In the genomic region with DNA sequence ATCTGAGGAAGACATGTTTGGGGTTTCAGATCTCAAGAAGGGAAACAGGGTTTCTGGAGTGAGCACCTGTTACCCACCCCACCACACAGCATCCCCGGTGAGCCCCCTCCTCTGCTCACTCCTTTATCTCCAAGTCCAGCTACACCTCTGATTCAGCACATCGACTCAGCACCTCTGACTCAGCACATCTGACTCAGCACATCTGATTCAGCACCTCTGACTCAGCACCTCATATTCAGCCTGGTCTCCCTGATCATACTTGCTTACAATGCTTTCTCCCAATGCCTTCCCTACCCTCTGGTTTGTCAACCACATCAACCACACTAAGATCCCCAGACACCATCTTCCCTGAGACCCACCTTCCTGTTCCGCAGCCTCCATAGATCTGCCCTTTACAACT, we compare ENCODE assay signal across 13 mouse cellular contexts. TPM values are rescaled to one million over a fixed set of nuclear protein-coding genes. Genes with fewer than 3 reads are reported as not detected.
DNase-seq lines count a peak whose midpoint lies in the region; ATAC-seq lines count a peak whose summit lies in the region.
"Had no signal": no experiment of that assay in that cellular context is flagged by ENCODE, and none has a peak within 500 bp of the region (broad histone marks: within the 10 kb centered on the region; RNA-seq: fewer than 3 reads in every experiment).

No protein-coding gene starts in this region.

- peaks cover 22% of the 10 kb centered on the region for H3K27me3 ChIP-seq in megakaryocyte, embryonic 14.5 days (replicated peaks)
- H3K27me3 ChIP-seq in liver, embryonic 11.5 days (replicated peaks; ENCODE audit: control insufficient read depth, insufficient read depth, low read length) = peaks cover 8% of the 10 kb centered on the region
- peaks cover 42% of the 10 kb centered on the region for H3K27me3 ChIP-seq in midbrain, embryonic 10.5 days (ENCODE audit: low read depth, poor library complexity, severe bottlenecking)
- peaks cover 5% of the 10 kb centered on the region; the same call in 1 of the 2 replicates for H3K27me3 ChIP-seq in midbrain, embryonic 14.5 days (ENCODE audit: control insufficient read depth, insufficient read depth, low read length)
- H3K27me3 ChIP-seq in hindbrain, embryonic 10.5 days (ENCODE audit: insufficient read depth, poor library complexity, severe bottlenecking) = peaks cover 31% of the 10 kb centered on the region

- peak overlapping the region; percentile 79 for H3K27ac ChIP-seq in liver, embryonic 11.5 days (ENCODE audit: low read depth, low read length)
- no peak overlapping the region for H3K27ac ChIP-seq in midbrain, embryonic 10.5 days (replicated peaks)
- no peak overlapping the region for H3K27ac ChIP-seq in midbrain, embryonic 14.5 days (replicated peaks; ENCODE audit: low read depth, low read length)
- no peak overlapping the region for H3K27ac ChIP-seq in hindbrain, embryonic 10.5 days
- H3K27ac ChIP-seq: macrophage had no signal

- ATAC-seq in megakaryocyte, adult 5-6 weeks (ENCODE audit: poor library complexity, severe bottlenecking) = no peak
- peak; percentile 50; the same call in 1 of the 2 replicates for ATAC-seq in liver, embryonic 11.5 days (replicated peaks; ENCODE audit: low FRiP score)
- no peak for ATAC-seq in midbrain, embryonic 14.5 days (ENCODE audit: low FRiP score, low TSS enrichment)
- ATAC-seq: activated CD4-positive, CD25-positive, alpha-beta regulatory T cell, adult 4 months had no signal

- H3K9me3 ChIP-seq in megakaryocyte, embryonic 14.5 days = peaks cover 21% of the 10 kb centered on the region
- no peaks in the 10 kb centered on the region for H3K9me3 ChIP-seq in liver, embryonic 11.5 days (ENCODE audit: control insufficient read depth, low read length)
- no peaks in the 10 kb centered on the region for H3K9me3 ChIP-seq in midbrain, embryonic 10.5 days (replicated peaks)
- H3K9me3 ChIP-seq in midbrain, embryonic 14.5 days (ENCODE audit: control insufficient read depth, low read length) = no peaks in the 10 kb centered on the region
- no peaks in the 10 kb centered on the region for H3K9me3 ChIP-seq in hindbrain, embryonic 10.5 days

- peak; percentile 61 for DNase-seq in R1 (ENCODE audit: low read depth, low spot score)
- no peak for DNase-seq in liver, embryonic 11.5 days (ENCODE audit: low spot score)
- DNase-seq in thymus, postnatal 36 days = peak; percentile 32 to 55
- no peak for DNase-seq in midbrain, embryonic 10.5 days (ENCODE audit: low spot score)
- no peak for DNase-seq in midbrain, embryonic 14.5 days
- no peak for DNase-seq in hindbrain, embryonic 10.5 days (ENCODE audit: low spot score)

- H3K4me2 ChIP-seq in liver, embryonic 11.5 days = peak overlapping the region; percentile 37
- H3K4me2 ChIP-seq in midbrain, embryonic 14.5 days (ENCODE audit: low read length) = no peak overlapping the region

- peak overlapping the region; percentile 44; the same call in 1 of the 2 replicates for H3K9ac ChIP-seq in liver, embryonic 11.5 days (ENCODE audit: low read depth, low read length)
- H3K9ac ChIP-seq in midbrain, embryonic 14.5 days (replicated peaks; ENCODE audit: low read length) = no peak overlapping the region

- no peaks in the 10 kb centered on the region for H3K36me3 ChIP-seq in megakaryocyte, embryonic 14.5 days (replicated peaks; ENCODE audit: low read length)
- no peaks in the 10 kb centered on the region for H3K36me3 ChIP-seq in liver, embryonic 11.5 days (ENCODE audit: control insufficient read depth, insufficient read depth, low read length)
- H3K36me3 ChIP-seq in midbrain, embryonic 10.5 days = no peaks in the 10 kb centered on the region
- no peaks in the 10 kb centered on the region for H3K36me3 ChIP-seq in midbrain, embryonic 14.5 days (ENCODE audit: control insufficient read depth, insufficient read depth, low read length)
- H3K36me3 ChIP-seq in hindbrain, embryonic 10.5 days = no peaks in the 10 kb centered on the region

- peaks cover 59% of the 10 kb centered on the region for H3K4me1 ChIP-seq in megakaryocyte, embryonic 14.5 days
- peaks cover 7% of the 10 kb centered on the region for H3K4me1 ChIP-seq in liver, embryonic 11.5 days (replicated peaks; ENCODE audit: control insufficient read depth, insufficient read depth, low read length)
- peaks cover 21% of the 10 kb centered on the region for H3K4me1 ChIP-seq in midbrain, embryonic 10.5 days
- peaks cover 6% of the 10 kb centered on the region; the same call in 1 of the 2 replicates for H3K4me1 ChIP-seq in midbrain, embryonic 14.5 days (ENCODE audit: control insufficient read depth, insufficient read depth, low read length)
- peaks cover 20% of the 10 kb centered on the region for H3K4me1 ChIP-seq in hindbrain, embryonic 10.5 days (replicated peaks)

- H3K4me3 ChIP-seq in megakaryocyte, embryonic 14.5 days (replicated peaks) = peak overlapping the region; percentile 76
- no peak overlapping the region for H3K4me3 ChIP-seq in liver, embryonic 11.5 days (ENCODE audit: low read depth, low read length)
- H3K4me3 ChIP-seq in midbrain, embryonic 10.5 days = no peak overlapping the region
- no peak overlapping the region for H3K4me3 ChIP-seq in midbrain, embryonic 14.5 days (replicated peaks; ENCODE audit: low read depth, low read length)
- H3K4me3 ChIP-seq in hindbrain, embryonic 10.5 days = no peak overlapping the region

- 44% methylated on average over 3 of the region's 3 CpGs for WGBS in liver, embryonic 11.5 days
- WGBS in midbrain, embryonic 10.5 days = 76% methylated on average over 3 of the region's 3 CpGs
- 80% methylated on average over 3 of the region's 3 CpGs for WGBS in midbrain, embryonic 14.5 days
- 79% methylated on average over 3 of the region's 3 CpGs for WGBS in hindbrain, embryonic 10.5 days

RNA-seq across cellular contexts. Expression of a gene that starts 3.5 kb away (rescaled TPM):
- polyA plus RNA-seq in megakaryocyte, embryonic 14.5 days (2012; ENCODE audit: insufficient read depth, low replicate concordance) = not detected in 2 replicates
- not detected in 2 replicates for total RNA-seq in megakaryocyte, adult 5-6 weeks (2015)
- not detected in 2 replicates for total RNA-seq in megakaryocyte, adult 5-6 weeks (2017)
- 0.30 and 0.52 TPM in 2 replicates for polyA plus RNA-seq in liver, embryonic 11.5 days (2014; fragmentation: Nextera tagmentation; extraction: Ambion mirVana)
- polyA plus RNA-seq in midbrain, embryonic 10.5 days (2016; fragmentation: Nextera tagmentation; extraction: Ambion mirVana) = not detected in 2 replicates
- not detected in 2 replicates for polyA plus RNA-seq in midbrain, embryonic 14.5 days (2014; fragmentation: Nextera tagmentation; extraction: Ambion mirVana)
- polyA plus RNA-seq in hindbrain, embryonic 10.5 days (2016; fragmentation: Nextera tagmentation; extraction: Ambion mirVana) = 0.14 and 0.25 TPM in 2 replicates
- total RNA-seq: gastrocnemius, postnatal 10 days; left cerebral cortex, adult 18-20 months had no signal
- polyA plus RNA-seq: activated CD4-positive, CD25-positive, alpha-beta regulatory T cell, adult 4 months; hindbrain, embryonic 16.5 days; macrophage had no signal

RNA-seq across cellular contexts. Expression of a gene that starts 8.7 kb away (rescaled TPM):
- not detected in 2 replicates for polyA plus RNA-seq in megakaryocyte, embryonic 14.5 days (2012; ENCODE audit: insufficient read depth, low replicate concordance)
- total RNA-seq in megakaryocyte, adult 5-6 weeks (2015) = not detected in 2 replicates
- total RNA-seq in megakaryocyte, adult 5-6 weeks (2017) = not detected in 2 replicates
- polyA plus RNA-seq in liver, embryonic 11.5 days (2014; fragmentation: Nextera tagmentation; extraction: Ambion mirVana) = 0.12 TPM in 2 replicates
- not detected in 2 replicates for polyA plus RNA-seq in midbrain, embryonic 10.5 days (2016; fragmentation: Nextera tagmentation; extraction: Ambion mirVana)
- polyA plus RNA-seq in midbrain, embryonic 14.5 days (2014; fragmentation: Nextera tagmentation; extraction: Ambion mirVana) = 3.3 and 3.5 TPM in 2 replicates
- not detected in 2 replicates for polyA plus RNA-seq in hindbrain, embryonic 10.5 days (2016; fragmentation: Nextera tagmentation; extraction: Ambion mirVana)
- polyA plus RNA-seq: activated CD4-positive, CD25-positive, alpha-beta regulatory T cell, adult 4 months; macrophage had no signal

RNA-seq across cellular contexts. Expression of a gene that starts 37.3 kb away (rescaled TPM):
- polyA plus RNA-seq in megakaryocyte, embryonic 14.5 days (2012; ENCODE audit: insufficient read depth, low replicate concordance) = 2.3 TPM in 1 of 2 replicates, not detected in the other
- total RNA-seq in megakaryocyte, adult 5-6 weeks (2015) = 3.6 and 4.1 TPM in 2 replicates
- 3.6 and 5.3 TPM in 2 replicates for total RNA-seq in megakaryocyte, adult 5-6 weeks (2017)
- polyA plus RNA-seq in liver, embryonic 11.5 days (2014; fragmentation: Nextera tagmentation; extraction: Ambion mirVana) = 11.5 and 11.7 TPM in 2 replicates
- 16.2 and 16.5 TPM in 2 replicates for polyA plus RNA-seq in midbrain, embryonic 10.5 days (2016; fragmentation: Nextera tagmentation; extraction: Ambion mirVana)
- polyA plus RNA-seq in midbrain, embryonic 14.5 days (2014; fragmentation: Nextera tagmentation; extraction: Ambion mirVana) = 7.8 and 8.8 TPM in 2 replicates
- 16.5 and 17.9 TPM in 2 replicates for polyA plus RNA-seq in hindbrain, embryonic 10.5 days (2016; fragmentation: Nextera tagmentation; extraction: Ambion mirVana)

RNA-seq across cellular contexts. Expression of a gene that starts 52.7 kb away (rescaled TPM):
- 125 TPM in 2 replicates for polyA plus RNA-seq in megakaryocyte, embryonic 14.5 days (2012; ENCODE audit: insufficient read depth, low replicate concordance)
- total RNA-seq in megakaryocyte, adult 5-6 weeks (2015) = 6.2 and 7.6 TPM in 2 replicates
- 5.4 and 5.7 TPM in 2 replicates for total RNA-seq in megakaryocyte, adult 5-6 weeks (2017)
- polyA plus RNA-seq in liver, embryonic 11.5 days (2014; fragmentation: Nextera tagmentation; extraction: Ambion mirVana) = 22.9 and 23.0 TPM in 2 replicates
- 11.0 and 11.9 TPM in 2 replicates for polyA plus RNA-seq in midbrain, embryonic 10.5 days (2016; fragmentation: Nextera tagmentation; extraction: Ambion mirVana)
- polyA plus RNA-seq in midbrain, embryonic 14.5 days (2014; fragmentation: Nextera tagmentation; extraction: Ambion mirVana) = 18.2 and 20.9 TPM in 2 replicates
- 7.6 and 11.6 TPM in 2 replicates for polyA plus RNA-seq in hindbrain, embryonic 10.5 days (2016; fragmentation: Nextera tagmentation; extraction: Ambion mirVana)

Comparison
In these comparisons a context has a peak if more than half of its experiments do, and no peak if none do; other contexts are left out.
1. DNase-seq: peak in R1 (single experiment) and thymus, postnatal 36 days (2 of 2); none in liver, embryonic 11.5 days (single experiment), midbrain, embryonic 10.5 days (single experiment), midbrain, embryonic 14.5 days (single experiment) and hindbrain, embryonic 10.5 days (single experiment).